Mouse (Mus musculus) retina, postnatal 1 day (tissue): Measurements from ENCODE around the gene Ptpn11.

Experiments
- DNase-seq: peaks from one replicate; pipeline ENCODE4 v3.0.0-alpha.2; 2012

The Ptpn11 gene

DNA sequence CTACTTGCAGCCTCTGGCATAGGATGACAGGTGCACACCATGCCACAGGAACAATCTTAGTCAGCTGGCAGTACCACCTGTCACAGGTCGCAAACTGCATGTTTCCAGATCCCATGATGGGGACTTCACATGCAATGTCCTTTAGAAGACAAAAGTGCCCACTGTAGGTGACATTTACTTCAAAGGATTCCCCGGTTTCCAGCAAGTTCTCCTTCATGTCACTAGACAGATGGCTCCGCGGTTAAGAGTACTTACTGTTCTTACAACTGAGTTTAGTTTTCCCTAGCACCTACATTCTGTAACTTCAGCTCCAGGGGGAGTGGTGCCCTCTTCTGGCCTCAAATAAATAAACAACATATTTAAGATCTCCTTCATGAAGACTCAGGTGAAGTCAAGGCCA is 18.4 kb downstream of the Ptpn11 start:
- peak; percentile 34 for DNase-seq

DNA sequence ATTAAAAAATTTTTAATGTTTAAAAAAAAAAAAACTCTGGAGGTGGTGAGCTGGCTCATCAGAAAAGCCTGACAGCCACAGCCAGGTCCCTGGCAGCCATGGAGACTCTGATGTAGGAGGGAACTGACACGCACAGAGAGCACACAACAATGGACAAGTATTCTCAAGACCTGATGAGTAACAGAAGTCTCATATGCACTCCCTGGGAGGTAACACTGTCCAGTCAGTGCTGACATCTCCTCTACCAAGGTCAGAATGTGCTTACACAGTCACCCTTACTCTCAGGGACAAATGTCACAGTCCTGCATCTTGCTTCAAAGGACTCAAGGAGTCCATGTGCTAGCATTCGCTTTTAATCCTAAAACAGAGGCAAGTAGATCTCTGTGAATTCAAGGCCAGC is 21.6 kb downstream of the Ptpn11 start:
- DNase-seq: no peak

DNA sequence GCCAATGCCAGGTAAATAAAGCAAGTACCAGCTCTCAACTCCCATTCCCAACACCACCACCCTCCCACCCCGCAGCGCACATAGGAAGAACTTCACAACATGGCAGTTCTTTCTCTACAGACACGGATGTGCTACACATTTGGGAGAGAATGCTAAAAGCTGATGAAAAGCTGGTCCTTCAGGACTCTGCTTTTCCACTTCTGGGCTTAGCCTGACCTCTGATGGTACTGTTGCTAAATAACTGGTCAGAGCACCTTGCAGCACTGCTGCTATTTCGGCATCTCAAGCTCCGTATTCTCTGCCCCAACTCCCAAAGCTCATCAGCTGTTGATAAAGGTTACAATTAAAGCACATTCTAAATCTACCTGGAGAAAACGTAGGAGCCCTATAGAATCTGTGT is 24.3 kb downstream of the Ptpn11 start:
- no peak for DNase-seq

DNA sequence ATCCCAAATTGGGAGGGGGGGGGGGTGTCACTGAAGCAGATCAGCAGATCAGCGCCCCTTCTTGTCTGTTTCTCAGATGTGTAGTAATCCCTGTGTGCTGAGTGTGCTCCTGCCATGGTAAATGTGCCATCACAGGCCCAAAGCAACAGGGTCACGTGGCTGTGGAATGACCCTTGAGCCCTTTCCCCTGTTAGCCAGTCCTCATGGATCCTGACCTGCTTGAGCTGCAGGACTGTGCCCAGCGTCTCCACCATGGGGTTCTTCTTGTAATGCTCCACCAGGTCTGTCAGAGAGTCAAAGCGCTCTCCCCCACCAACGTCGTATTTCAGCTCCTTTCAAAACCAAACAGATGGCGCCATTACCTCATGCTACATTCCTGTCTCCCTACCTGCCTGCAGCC is 28.3 kb downstream of the Ptpn11 start:
- no peak for DNase-seq

DNA sequence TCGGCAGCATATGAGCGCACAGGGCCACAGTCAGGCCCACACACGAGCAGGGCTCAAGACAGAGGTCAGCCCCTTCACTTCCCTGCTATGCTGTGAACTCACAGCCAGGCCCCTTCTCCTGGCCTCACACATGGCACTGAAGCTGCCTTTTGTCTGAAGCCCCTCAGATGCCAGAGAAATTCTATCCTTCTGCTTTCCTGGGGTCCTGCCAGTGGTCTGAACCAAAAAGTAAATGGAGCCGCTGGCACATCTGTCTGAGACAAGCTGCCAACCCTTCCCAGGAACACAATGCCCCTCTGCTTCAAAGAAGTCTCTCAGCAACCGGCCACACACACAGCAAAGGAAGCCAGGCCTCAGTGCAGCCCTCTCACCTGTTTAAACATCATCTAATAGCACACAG is 28.9 kb downstream of the Ptpn11 start:
- no peak for DNase-seq

DNA sequence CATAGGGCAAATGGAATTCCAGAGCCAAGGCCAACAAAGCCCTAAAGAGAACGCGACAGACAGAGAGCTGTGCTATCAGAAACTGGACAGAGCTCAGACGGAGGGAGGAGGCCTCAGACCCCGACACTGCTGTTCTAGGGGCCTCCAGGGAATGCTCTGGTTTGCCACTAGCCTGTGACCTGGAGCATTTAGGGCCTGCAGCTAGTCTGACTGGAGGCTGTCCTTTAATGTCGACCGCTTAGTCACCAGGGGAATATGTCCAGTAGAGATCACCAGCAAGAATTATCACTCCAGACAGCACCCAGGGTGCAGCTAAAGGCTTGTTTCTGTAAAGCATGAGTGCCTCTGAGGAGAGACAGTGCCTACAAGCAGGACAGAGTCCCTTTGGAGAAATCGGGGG is 32.2 kb downstream of the Ptpn11 start:
- no peak for DNase-seq

DNA sequence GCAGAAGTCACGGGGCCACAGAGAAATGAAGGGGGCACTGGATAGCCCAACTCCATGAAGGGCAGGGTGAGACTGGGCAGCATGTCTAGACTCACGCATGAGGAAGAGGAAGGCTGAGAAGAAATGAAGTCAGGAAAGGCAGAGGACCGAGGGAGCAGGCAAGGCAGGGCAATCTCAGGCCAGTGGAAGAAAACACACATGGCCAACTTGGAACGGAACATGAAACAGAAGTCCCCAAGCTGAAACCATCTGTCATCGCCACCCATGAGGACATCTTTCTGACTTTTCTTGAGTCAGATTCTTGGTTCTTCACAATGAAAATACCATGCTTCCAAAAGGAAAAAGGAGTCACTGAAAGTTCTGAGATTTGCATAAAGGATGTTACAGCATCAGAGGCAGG is 33.7 kb downstream of the Ptpn11 start:
- no peak for DNase-seq

DNA sequence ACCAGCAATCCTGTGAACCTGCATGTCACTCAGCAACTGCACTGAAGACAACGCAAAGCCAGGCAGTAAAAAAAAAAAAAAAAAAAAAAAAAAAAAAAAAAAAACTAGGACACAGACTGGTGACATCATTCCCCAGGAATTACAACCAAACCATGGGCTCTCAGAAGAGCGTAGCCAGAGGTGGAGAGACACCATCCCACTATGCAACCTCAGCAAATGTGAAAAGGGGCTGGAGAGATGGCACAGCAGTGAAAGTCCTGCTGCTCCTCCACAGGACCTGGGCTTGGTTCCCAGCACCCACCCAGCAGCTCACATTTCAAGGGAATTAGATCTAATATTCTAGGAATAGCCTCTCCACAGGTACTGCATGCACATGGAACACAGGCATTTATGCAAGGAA is 34.2 kb downstream of the Ptpn11 start:
- DNase-seq: peak; percentile 52

DNA sequence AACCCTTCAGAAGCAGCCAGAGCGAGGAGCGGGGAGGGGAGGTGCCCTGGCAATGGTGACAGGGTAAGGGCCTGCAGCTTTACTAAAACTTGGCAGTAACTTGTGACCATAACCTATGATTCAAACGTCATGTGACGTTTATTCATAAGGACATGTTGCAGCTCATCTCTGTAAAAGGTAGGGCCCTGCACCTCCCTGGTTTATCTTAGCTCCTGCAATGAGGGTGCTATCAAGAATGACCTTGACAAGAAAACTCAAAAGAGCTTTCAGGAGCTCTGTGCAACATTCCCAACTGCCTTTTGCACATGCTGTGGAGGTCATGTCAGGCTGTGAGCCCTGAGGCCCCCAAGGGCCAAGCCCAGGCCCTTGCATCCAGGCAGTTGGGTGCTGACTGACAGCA is 35.1 kb downstream of the Ptpn11 start:
- no peak for DNase-seq

DNA sequence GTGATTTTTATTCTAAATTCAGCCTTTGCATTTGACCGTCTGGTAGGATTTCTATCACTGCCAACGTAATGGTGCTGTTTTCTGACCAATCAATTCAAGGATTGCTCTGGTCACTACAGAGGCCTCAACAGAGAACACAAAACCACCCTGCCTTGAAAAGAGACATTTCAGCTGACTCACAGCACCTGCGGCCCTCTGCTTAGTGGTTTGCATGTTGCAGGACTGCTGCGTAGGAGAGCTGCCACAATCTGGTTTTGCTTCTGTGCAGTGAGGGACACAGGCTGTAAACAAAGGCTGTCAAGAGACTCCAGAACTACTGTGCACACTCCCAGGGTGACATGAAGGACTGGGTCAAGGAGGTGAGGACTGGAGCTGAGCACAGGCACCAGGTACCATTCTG is 40.5 kb downstream of the Ptpn11 start:
- DNase-seq: no peak

DNA sequence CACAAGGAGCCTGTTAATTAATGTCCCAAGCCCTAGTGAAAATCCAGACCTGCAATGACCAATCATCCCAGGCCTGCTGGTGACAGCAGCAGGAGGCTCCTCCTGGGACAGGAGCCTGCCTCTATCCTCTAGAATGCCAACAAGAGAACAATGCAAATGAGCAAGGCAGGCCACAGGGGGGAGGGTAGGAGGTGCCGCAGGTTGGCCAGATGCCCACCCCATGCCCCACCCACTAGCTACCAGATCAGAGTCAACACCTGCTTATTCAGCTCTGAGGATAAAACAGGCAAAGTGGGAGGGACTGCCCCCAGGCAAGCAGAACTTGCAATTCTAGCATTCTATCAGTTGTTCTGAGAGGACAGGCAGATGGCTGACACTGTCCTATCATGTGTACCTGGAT is 42.0 kb downstream of the Ptpn11 start:
- peak; percentile 34 for DNase-seq

DNA sequence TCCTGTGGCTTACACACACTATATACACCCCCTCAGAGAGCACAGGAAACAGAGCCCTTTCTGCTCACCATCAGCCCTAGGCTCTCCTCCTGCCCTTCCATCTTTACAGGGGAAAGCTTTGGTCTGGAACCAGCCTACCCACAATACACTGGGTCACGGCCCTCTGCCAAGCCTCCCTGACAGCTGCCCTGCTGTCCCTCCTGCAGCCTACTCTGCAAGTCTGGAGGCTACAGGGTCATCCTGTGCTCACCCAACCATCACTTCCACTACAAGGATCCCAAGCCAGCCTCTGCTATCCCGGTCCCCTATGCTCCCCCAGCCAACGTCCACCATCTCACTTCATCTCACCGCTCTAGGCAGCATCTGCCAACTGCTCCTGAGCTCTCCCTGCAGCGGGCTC is 44.9 kb downstream of the Ptpn11 start:
- no peak for DNase-seq

DNA sequence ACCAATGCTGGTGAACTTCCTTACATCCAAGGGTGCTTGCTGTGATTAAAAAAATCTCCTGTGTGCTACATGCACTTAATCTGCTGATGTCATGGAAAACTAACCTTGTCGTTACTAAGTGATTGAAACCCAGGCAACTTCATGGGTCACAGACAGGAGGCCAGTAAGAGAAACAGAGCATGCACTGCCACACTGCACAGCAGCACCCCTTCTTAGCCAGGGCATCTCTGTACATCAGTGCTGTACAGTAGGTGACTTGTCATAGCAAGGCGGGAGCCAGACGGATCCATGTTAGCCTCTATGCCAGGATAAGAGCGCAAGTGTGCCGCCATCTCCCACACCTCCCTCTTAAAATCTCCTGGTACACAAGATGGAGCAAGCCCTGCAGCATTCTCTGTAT is 45.6 kb downstream of the Ptpn11 start:
- DNase-seq: no peak

DNA sequence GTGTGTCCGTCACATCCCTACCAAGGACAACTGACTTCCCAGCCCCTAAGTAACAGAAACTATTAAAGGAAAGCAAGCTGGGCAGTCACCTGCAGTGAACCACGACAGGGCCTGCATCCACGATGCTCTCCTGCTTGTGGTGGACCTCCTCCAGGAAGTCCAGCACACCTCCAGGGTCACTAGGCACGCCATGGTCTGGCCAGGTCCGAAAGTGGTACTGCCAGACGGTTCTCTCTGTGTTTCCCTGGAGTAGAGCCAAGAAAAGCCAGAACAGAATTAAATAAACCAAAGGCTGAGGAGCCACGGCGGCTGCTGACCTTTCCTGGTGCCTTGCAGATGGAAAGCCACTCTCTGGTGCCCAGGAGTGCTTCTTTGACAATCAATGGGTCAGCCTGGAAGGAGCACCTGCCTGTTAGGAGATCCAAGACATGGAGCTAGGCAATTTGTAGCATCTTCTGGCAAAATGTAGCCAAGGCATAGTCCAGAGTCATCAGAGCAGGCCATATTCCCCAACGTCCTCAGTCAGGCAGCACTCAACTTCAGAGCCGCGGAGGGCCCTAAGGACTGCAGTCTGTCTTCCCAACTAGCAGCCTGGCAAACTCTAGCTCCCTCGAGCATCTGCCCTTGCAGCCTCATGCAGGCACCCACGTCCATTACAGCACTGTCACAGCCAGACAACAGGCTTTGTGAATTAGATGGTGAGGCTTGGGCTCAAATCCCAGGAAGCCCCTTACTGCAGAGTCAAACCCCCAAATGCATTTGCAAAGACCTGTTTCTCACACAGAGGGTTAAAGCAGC is 46.6 kb downstream of the Ptpn11 start:
- DNase-seq: no peak

DNA sequence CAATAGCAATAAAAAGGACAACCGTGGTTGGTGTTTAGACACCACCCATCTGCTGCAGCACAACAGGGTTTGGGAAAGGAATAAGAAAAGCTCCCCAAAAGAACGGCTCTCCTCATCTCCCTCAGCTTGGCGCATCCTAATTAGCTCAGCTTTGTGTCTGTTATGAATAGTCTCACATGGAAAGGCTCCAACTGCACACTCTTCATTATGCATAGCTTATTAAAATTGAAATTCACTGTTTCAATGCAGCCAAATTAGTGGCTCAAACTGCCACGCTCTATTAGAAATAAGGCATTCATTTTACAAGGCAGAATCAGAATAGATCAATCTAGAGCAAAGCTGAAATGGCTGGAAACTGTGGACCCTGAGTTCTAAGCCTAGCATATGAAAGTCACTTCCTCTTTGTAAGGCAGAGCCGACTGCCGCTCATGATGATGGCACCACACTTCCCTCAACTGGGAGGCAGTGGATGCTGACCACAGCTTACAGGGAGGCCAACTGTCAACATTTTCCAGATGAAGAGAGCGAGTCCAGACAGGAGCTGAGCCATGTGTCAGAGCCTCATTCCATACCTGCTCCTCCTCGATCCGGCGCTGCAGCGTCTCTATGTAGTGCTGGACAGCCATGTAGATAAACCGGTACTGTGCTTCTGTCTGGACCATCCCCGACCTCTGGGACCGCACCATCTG is 48.6 kb downstream of the Ptpn11 start:
- DNase-seq: no peak

DNA sequence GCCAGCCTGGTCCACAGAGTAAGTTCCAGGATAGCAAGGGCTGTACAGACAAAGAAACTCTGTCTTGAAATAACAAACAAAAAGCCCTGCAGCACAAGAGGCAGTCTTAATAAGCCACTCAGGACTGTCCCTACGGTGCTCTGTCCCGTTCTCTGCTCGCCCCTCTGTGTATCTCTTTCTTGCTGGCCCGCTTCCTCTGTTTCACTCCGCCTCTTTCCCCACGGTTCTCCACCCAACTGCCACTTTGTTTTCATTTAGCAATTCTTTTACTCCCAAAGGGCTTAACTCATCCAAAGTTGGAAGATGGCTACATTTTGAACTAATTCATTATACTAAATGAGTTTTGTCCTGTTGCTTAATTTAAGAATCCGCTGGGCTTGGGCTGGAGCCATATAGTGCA is 50.9 kb downstream of the Ptpn11 start:
- no peak for DNase-seq

DNA sequence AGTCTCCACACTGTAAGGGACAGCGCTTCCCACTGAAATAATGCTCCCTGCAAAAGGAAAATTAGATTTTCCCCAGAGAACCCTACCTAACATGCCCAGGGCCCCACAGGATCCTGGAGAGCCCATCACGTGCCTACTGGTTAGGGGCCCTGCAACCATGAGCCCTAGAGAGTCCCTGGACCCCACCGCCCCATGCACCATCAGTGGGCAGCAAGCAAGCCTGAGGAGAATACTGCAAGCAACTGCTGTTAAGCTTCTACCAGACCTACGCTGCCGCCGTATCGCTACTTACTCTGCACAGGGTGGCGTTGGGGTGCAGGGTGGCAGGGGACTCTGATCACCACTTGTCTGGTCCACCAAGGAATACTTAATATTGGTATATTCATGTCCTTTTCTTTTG is 54.1 kb downstream of the Ptpn11 start:
- no peak for DNase-seq

DNA sequence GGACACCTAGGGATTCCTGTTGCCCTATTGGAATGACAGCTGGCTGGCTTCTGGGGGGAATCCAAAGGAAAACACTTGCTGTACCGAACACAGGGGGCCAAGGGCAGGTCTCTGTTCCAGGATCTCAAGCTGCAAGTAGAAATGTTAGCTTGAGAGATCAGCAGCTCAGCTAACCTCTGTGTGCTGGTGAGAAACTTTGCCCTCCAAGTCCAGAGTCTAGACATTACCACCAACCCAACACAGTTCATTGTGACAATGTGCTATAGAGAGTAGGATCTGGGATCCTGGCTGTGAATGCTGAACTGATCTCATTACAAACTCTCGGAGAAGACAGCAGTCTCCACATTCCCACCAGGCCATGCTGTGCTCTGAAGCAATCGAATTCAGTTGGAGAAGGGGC is 59.4 kb downstream of the Ptpn11 start:
- DNase-seq: no peak

DNA sequence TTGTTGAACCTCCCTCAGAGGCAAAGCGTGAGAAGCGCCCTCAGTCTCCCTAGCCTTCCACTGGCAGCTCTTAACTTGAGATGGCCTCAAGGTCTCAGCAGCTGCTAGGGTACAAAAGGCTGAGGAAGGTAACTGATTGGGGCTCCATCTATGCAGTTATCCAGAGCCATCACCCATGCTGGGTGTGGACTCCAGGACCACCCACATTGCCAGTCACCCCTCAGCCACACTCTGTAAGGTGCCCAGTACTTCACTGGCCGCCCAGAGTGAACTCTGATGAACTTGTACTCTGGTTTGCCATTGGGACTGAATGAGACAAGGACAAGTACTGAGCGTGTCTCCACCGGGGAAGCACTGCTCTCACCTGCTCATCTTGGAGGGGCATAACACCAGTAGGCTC is 61.9 kb downstream of the Ptpn11 start:
- DNase-seq: no peak

DNA sequence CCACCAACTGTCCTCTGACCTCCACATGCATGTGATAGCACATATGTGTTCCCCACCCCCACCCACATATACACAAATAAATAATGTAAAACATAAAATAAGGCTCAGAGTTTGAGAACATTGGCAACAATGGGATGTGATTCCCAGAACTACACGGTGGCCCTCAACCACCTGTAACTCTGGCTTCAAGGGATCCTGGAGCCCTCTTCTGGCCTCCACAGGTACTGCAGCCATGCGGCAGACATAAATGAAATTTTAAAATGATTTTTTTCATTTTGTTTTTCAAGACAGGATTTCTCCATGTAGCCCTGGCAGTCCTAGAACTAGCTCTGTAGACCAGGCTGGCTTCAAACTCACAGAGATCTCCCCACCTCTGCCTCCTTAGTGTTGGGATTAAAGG is 65.1 kb downstream of the Ptpn11 start:
- no peak for DNase-seq

DNA sequence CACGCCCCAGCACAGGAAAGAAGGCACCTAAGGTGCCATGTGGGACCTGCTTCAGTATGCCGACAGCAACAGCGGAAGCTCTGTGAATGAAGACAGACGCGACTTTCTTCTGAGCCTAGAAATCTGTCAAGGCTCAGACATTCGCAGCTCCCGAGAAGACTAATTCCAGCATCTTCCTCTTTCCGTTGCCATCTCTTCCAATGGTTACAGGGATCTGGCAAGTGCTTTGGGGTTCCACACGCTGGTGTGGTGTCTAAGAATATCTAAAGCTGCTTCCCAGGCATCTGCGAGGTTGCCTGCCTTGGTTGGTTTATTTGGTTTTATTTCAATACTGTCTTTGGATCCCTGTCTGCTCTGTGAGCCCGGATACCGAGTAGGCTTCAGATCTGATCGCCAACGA is 65.6 kb downstream of the Ptpn11 start:
- DNase-seq: no peak

DNA sequence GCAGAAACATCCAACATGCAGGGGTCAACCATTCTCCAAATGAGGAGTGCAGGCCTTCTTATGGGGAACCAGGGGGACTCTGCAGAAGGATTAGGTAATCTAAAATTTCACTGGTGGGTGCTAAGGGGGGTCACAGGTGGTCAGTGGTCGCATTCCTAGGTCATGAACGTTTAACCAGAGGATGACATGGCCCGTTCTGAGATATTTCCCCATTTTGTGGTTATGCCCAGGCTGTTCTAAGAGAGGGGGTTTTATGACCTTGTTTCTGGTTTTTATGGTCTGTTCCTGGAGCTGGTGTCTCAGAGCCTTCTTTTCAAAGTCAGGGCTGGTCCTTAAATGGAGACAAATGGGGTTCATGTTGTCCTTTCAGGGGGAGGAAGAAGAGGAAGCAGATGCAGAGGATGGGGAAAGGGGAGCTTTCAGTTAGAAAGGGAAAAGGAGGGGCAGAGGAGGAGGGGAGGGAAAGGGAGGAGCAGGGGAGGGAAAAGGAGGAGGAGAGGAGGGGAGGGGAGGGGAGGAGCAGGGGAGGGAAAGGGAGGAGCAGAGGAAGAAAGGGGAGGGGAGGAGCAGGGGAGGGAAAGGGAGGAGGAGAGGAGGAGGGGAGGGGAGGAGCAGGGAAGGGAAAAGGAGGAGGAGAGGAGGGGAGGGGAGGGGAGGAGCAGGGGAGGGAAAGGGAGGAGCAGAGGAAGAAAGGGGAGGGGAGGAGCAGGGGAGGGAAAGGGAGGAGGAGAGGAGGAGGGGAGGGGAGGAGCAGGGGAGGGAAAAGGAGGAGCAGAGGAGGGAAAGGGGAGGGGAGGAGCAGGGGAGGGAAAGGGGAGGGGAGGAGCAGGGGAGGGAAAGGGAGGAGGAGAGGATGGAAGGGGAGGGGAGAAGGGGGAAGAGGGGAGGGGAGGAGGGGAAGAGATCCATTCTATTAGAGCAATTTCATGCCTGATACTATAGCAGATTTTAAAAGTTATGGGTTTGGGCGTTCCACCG is 66.7 kb downstream of the Ptpn11 start:
- no peak for DNase-seq

DNA sequence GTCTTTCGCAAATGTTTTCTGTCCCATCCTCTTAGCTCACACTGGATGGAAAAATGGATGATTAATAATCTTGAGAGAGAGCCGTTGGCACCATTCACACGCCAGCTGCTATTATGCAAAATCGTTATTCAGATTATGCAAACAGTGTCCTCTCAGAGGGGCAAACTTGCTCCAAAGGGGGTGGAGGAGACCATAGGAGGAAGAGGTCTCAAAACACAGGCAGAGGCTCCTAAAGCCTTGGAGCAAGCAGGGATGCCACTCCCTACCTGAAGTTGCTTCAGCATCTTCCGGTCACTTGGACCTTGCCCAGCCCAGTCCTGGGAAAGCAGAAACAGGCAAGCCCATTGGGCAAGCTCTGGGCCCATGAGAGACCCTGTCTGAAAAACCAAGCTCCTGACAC is 67.8 kb downstream of the Ptpn11 start:
- DNase-seq: no peak

DNA sequence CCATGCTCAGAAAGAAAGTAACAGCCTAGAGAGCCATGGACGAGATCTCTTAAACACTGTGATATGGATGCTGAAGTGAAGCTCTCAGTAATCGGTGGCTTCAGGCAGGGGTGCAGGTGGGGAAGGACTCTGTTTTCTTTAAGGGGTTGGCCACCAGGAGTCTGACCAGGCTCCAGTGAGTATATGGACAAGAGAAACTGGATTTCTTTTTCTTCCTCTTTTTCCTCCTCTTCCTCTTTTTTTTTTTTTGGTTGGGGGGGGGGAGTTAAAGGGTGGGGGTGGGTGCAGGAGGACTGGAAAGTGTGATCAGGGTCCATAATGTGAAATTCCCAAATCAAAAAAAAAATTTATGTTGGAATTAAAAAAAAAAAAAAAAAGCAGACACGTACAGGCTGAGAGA is 68.6 kb downstream of the Ptpn11 start:
- no peak for DNase-seq
